Mouse (Mus musculus) ES-E14 (cell line): ENCODE data around the gene Nt5c2. TPM values are rescaled to one million over a fixed set of nuclear protein-coding genes. Genes with fewer than 3 reads are reported as not detected.

ENCODE experiments used
- DNase-seq: peaks from one replicate; pipeline ENCODE4 v3.0.0-alpha.2; 2013; ENCODE audit warnings: low read depth, low spot score
- H3K27ac ChIP-seq: 2 replicates; pipeline ENCODE4 v1.5.1; 2012; ENCODE audit warnings: low read depth, mild to moderate bottlenecking, low read length, moderate library complexity, mixed read lengths; ENCODE audit not compliant: poor library complexity, insufficient read depth, severe bottlenecking
- H3K36me3 ChIP-seq: 2 replicates; pipeline ENCODE4 v1.6.1; 2012; ENCODE audit warnings: mild to moderate bottlenecking, low read length, moderate library complexity, mixed read lengths; ENCODE audit not compliant: control insufficient read depth, poor library complexity, insufficient read depth, severe bottlenecking
- H3K4me1 ChIP-seq, 2 experiments: fragments of 150-350 bp in 1 of 2; sonication (generic) in 1 of 2; 2 replicates each; pipeline ENCODE4 v1.6.1; 2012; ENCODE audit warnings: low read length in 2 of 2, mild to moderate bottlenecking in 1 of 2, mixed read lengths in 1 of 2; ENCODE audit not compliant: control insufficient read depth in 2 of 2, insufficient read depth in 2 of 2, poor library complexity in 1 of 2
- H3K4me3 ChIP-seq, 2 experiments: fragments of 150-350 bp in 1 of 2; sonication (generic) in 1 of 2; 2 replicates each; pipeline ENCODE4 v1.5.1; 2012; ENCODE audit warnings: low read length in 2 of 2, low read depth in 1 of 2, mild to moderate bottlenecking in 1 of 2, mixed read lengths in 1 of 2; ENCODE audit not compliant: insufficient read depth in 1 of 2, poor library complexity in 1 of 2, severe bottlenecking in 1 of 2
- H3K9ac ChIP-seq: 2 replicates; pipeline ENCODE4 v1.6.1; 2012; ENCODE audit warnings: low read depth, mild to moderate bottlenecking, low read length, mixed read lengths; ENCODE audit not compliant: poor library complexity, insufficient read depth, severe bottlenecking
- H3K9me3 ChIP-seq: fragments of 150-350 bp; sonication (generic); 2 replicates; pipeline ENCODE4 v1.6.1; 2012; ENCODE audit warnings: low read depth, mild to moderate bottlenecking, low read length; ENCODE audit not compliant: control insufficient read depth, insufficient read depth
- CHD2 ChIP-seq: IDR thresholded peaks from 2 replicates; pipeline ENCODE4 v1.6.1; 2014; ENCODE audit warnings: mild to moderate bottlenecking, low read depth, low read length, inconsistent platforms
- HCFC1 ChIP-seq: IDR thresholded peaks from 2 replicates; pipeline ENCODE4 v1.6.1; 2012; ENCODE audit warnings: low read length, inconsistent platforms, borderline replicate concordance; ENCODE audit not compliant: insufficient read depth
- MAFK ChIP-seq: IDR thresholded peaks from 2 replicates; pipeline ENCODE4 v1.6.1; 2014; ENCODE audit warnings: mild to moderate bottlenecking, low read depth, low read length, inconsistent platforms; ENCODE audit not compliant: insufficient read depth
- ZC3H11A ChIP-seq: IDR thresholded peaks from 2 replicates; pipeline ENCODE4 v1.6.1; 2012; ENCODE audit warnings: low read depth, mild to moderate bottlenecking, inconsistent platforms, low read length, borderline replicate concordance
- ZNF384 ChIP-seq: IDR thresholded peaks from 2 replicates; pipeline ENCODE4 v1.6.1; 2012; ENCODE audit warnings: low read depth, low read length, inconsistent platforms
- in situ Hi-C, 2 experiments: fragments of 600-800 bp; cut with MboI; formaldehyde crosslinking; loops; one replicate each; pipeline ENCODE4 v1.15.1; 2025; ENCODE audit warnings: low sequenced_read_pairs in 2 of 2, inconsistent platforms in 1 of 2; ENCODE audit not compliant: unreplicated experiment in 2 of 2
- total RNA-seq: library from RNA; depleted of rRNA; stranded (reverse); fragments of 300-350 nt; gene quantifications from 2 replicates; pipeline ENCODE4 v1.2.3, GENCODE M21; 2012

Gene Nt5c2
- total RNA-seq, 1 experiment, result 27.0 TPM

- Histone ChIP-seq H3K4me3 (peak overlapping the region in 1 of 2 experiments; percentile 11; a peak in 1 of 4 replicates), H3K9me3 (no peaks in the 10 kb centered on the region), H3K9ac (peak overlapping the region; percentile 7; the same call in 1 of the 2 replicates), H3K27ac (no peak overlapping the region; the same call in 1 of the 2 replicates), H3K36me3 (no peaks in the 10 kb centered on the region), H3K4me1 (peaks cover 11 to 33% of the 10 kb centered on the region in 2 experiments; a peak in 3 of 4 replicates)
- in situ Hi-C loops, result loop anchor here in 1 of 2 experiments (10.0 kb wide), 1 partner anchor 220 kb away; the partner anchor contains the start of gene Cnnm2
- TF ChIP-seq CHD2 (no peak), ZC3H11A (no peak), MAFK (no peak), ZNF384 (no peak), HCFC1 (no peak)
- DNase-seq, result no peak
Observed at GRCm38 (mm10) chr19:46984726-46985622, 30.0 kb downstream of the Nt5c2 start.

- Histone ChIP-seq H3K9me3 (no peaks in the 10 kb centered on the region), H3K9ac (peak overlapping the region; percentile 3; the same call in 1 of the 2 replicates), H3K36me3 (no peaks in the 10 kb centered on the region), H3K4me1 (peaks cover 11 to 30% of the 10 kb centered on the region in 2 experiments; a peak in 3 of 4 replicates), H3K27ac (0 out of 2 replicates have a peak overlapping the region, but pooled peaks have one; percentile 16), H3K4me3 (peak overlapping the region in 1 of 2 experiments; percentile 11; a peak in 1 of 4 replicates)
- DNase-seq, result no peak
- in situ Hi-C loops, result loop anchor here in 1 of 2 experiments (10.0 kb wide), 1 partner anchor 219 kb away; the partner anchor contains the start of gene Cnnm2
- TF ChIP-seq MAFK (no peak), HCFC1 (no peak), ZNF384 (no peak), CHD2 (no peak), ZC3H11A (no peak)
Observed at GRCm38 (mm10) chr19:46983966-46984380, 31.0 kb downstream of the Nt5c2 start.

GRCm38 (mm10) chr19:46983352-46983965 is 31.5 kb downstream of the Nt5c2 start:
- peak overlapping the region; percentile 16 for H3K27ac ChIP-seq
- in situ Hi-C loops, result loop anchor here in 1 of 2 experiments (10.0 kb wide), 1 partner anchor 219 kb away; the partner anchor contains the start of gene Cnnm2
- DNase-seq, result no peak
- no peaks in the 10 kb centered on the region for H3K9me3 ChIP-seq
- no peak for TF ChIP-seq HCFC1
- no peak for TF ChIP-seq ZNF384
- TF ChIP-seq CHD2, result no peak
- no peak for TF ChIP-seq MAFK
- no peak for TF ChIP-seq ZC3H11A
- H3K4me3 ChIP-seq, result peak overlapping the region in 1 of 2 experiments; percentile 11; a peak in 2 of 4 replicates
- no peaks in the 10 kb centered on the region for H3K36me3 ChIP-seq
- H3K9ac ChIP-seq, result peak overlapping the region; percentile 2; the same call in 1 of the 2 replicates
- H3K4me1 ChIP-seq, result peaks cover 8 to 25% of the 10 kb centered on the region in 2 experiments; a peak in 3 of 4 replicates

GRCm38 (mm10) chr19:46981462-46981861 is 33.5 kb downstream of the Nt5c2 start:
- Histone ChIP-seq H3K4me3 (peak overlapping the region in 1 of 2 experiments; percentile 12; a peak in 1 of 4 replicates), H3K27ac (no peak overlapping the region), H3K36me3 (no peaks in the 10 kb centered on the region), H3K9me3 (no peaks in the 10 kb centered on the region), H3K4me1 (peaks cover 8 to 14% of the 10 kb centered on the region in 2 experiments; a peak in 3 of 4 replicates), H3K9ac (no peak overlapping the region)
- in situ Hi-C loops, result loop anchor here in 1 of 2 experiments (10.0 kb wide), 1 partner anchor 217 kb away; the partner anchor contains the start of gene Cnnm2
- DNase-seq, result no peak
- TF ChIP-seq MAFK (no peak), CHD2 (peak; percentile 54; the same call in 1 of the 2 replicates), ZNF384 (no peak)
